Mouse (Mus musculus): Measurements from ENCODE around the gene Cep44.

- TF ChIP-seq CTCF (IDR thresholded peaks at IDR 0.05; ENCODE audit: low read depth, low read length): no peak
- TF ChIP-seq POLR2A (IDR thresholded peaks at IDR 0.05; ENCODE audit: borderline replicate concordance, low read depth, low read length): no peak
Observed at GRCm38 (mm10) chr8:56591502-56591901, 40.7 kb upstream of the Cep44 start.
